Mouse (Mus musculus): ENCODE measurements around the gene Gadd45gip1.

DNA sequence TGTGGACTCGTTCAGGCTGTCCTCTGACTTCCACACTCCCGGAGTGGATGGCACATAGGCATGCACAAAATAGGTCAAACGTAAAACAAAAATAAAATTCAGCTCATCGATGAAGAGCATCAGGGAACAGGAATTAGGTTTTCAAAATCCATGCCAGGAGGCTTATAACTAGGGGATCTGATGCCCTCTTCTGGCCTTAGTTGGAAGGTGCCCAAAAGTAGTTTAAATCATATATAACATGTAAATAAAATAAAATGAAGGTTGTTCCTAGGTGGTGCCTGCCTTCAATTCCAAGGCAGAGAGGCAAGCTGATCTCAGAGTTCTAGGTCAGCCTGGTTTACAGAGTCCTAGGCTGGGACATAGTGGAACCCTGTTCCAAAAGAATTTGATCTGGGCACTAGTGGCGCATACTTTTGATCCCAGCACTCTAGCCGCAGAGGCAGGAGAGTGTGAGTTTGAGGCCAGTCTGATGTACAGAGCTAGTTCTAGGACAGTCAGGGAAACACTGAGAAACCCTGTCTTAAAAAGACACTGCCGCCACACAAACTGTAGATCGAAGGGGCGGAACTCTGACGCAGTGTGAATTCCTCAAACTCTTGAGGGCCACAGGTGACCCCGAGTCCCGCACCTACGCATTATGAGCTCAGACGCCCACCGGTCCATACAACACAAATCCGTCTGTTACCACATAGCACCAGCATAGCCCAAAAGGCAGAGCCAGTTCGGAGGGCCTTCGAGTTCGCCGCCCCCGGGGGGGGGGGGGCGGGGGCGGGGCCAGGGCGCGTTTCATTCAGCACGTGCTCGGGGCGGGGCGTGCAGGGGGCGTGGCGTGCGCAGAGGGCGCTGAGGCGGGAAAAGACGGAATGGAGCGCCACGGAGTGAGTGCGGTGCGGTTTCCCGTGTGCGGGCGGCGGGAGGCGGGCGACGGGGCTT lies 40.3 kb downstream of the Gadd45gip1 start, which contains the start of gene Syce2:
- TF ChIP-seq CTCF (IDR thresholded peaks at IDR 0.05; ENCODE audit: borderline replicate concordance, insufficient read depth, low read depth, low read length) (no peak), POLR2A (IDR thresholded peaks at IDR 0.05; ENCODE audit: borderline replicate concordance, insufficient read depth, low read length) (no peak)
